8 mouse cellular contexts compared by ENCODE assay signal in genomic region chr17:79715649-79716143, GRCm38 (mm10). TPM values are rescaled to one million over a fixed set of nuclear protein-coding genes. Genes with fewer than 3 reads are reported as not detected.
DNase-seq lines count a peak whose midpoint lies in the region; ATAC-seq and TF ChIP-seq lines count a peak whose summit lies in the region.

No protein-coding gene starts in this region.

- no peak overlapping the region for H3K27ac ChIP-seq in forebrain, embryonic 13.5 days
- H3K27ac ChIP-seq in liver, embryonic 15.5 days (replicated peaks) = no peak overlapping the region
- H3K27ac ChIP-seq in neural tube, embryonic 12.5 days = no peak overlapping the region
- 0 out of 2 replicates have a peak overlapping the region, but pooled peaks have one; percentile 31 for H3K27ac ChIP-seq in stomach, postnatal 0 days (replicated peaks)

- H3K9me3 ChIP-seq in forebrain, embryonic 13.5 days (replicated peaks) = no peaks in the 10 kb centered on the region
- no peaks in the 10 kb centered on the region for H3K9me3 ChIP-seq in liver, embryonic 15.5 days (replicated peaks)
- H3K9me3 ChIP-seq in neural tube, embryonic 12.5 days = no peaks in the 10 kb centered on the region
- H3K9me3 ChIP-seq in stomach, postnatal 0 days (ENCODE audit: control insufficient read depth, low read length) = no peaks in the 10 kb centered on the region

- peak overlapping the region; percentile 60 for H3K9ac ChIP-seq in forebrain, embryonic 13.5 days
- H3K9ac ChIP-seq in liver, embryonic 15.5 days = no peak overlapping the region
- H3K9ac ChIP-seq in neural tube, embryonic 12.5 days = peak overlapping the region; percentile 33; the same call in 1 of the 2 replicates
- H3K9ac ChIP-seq in stomach, postnatal 0 days (ENCODE audit: low read length) = peak overlapping the region; percentile 48; the same call in 1 of the 2 replicates

- peaks cover 36% of the 10 kb centered on the region for H3K4me1 ChIP-seq in forebrain, embryonic 13.5 days
- peaks cover 25% of the 10 kb centered on the region for H3K4me1 ChIP-seq in liver, embryonic 15.5 days (replicated peaks)
- H3K4me1 ChIP-seq in neural tube, embryonic 12.5 days = peaks cover 26% of the 10 kb centered on the region
- H3K4me1 ChIP-seq in stomach, postnatal 0 days (replicated peaks; ENCODE audit: control insufficient read depth, insufficient read depth) = peaks cover 8% of the 10 kb centered on the region; the same call in 1 of the 2 replicates

- DNase-seq in c-Kit-positive CD71-negative TER-119-negative erythroid progenitor cells, embryonic 14.5 days (ENCODE audit: low read depth) = peak; percentile 73
- DNase-seq in heart, postnatal 10 days = peak; percentile 91 to 92
- DNase-seq in kidney, postnatal 4 days = peak; percentile 95 to 97
- DNase-seq in stomach, postnatal 0 days (ENCODE audit: low spot score) = peak; percentile 93

- ATAC-seq in CD4-positive, CD25-positive, alpha-beta regulatory T cell, adult 4 months = peak; percentile 91
- peak; percentile 89 for ATAC-seq in forebrain, embryonic 13.5 days
- 0 out of 2 replicates have a peak, but pooled peaks have one; percentile 34 for ATAC-seq in liver, embryonic 15.5 days (ENCODE audit: insufficient read depth)
- peak; percentile 91 for ATAC-seq in neural tube, embryonic 12.5 days (ENCODE audit: low FRiP score, low read depth)
- ATAC-seq in stomach, postnatal 0 days (ENCODE audit: low FRiP score, low TSS enrichment) = peak; percentile 91

- peak; percentile 93 for TF ChIP-seq CTCF in stomach, postnatal 0 days (IDR thresholded peaks at IDR 0.05; ENCODE audit: low read depth)

- under 1% methylated on average over 38 of the region's 42 CpGs for WGBS in forebrain, embryonic 13.5 days
- WGBS in liver, embryonic 15.5 days (ENCODE audit: insufficient replicate concordance) = under 1% methylated on average over 42 of the region's 42 CpGs
- under 1% methylated on average over 42 of the region's 42 CpGs for WGBS in neural tube, embryonic 12.5 days
- WGBS in stomach, postnatal 0 days = 1% methylated on average over 42 of the region's 42 CpGs

- H3K4me2 ChIP-seq in forebrain, embryonic 13.5 days = peak overlapping the region; percentile 88
- H3K4me2 ChIP-seq in liver, embryonic 15.5 days = peak overlapping the region; percentile 62
- peak overlapping the region; percentile 90 for H3K4me2 ChIP-seq in neural tube, embryonic 12.5 days (replicated peaks)
- H3K4me2 ChIP-seq in stomach, postnatal 0 days (replicated peaks; ENCODE audit: low read depth) = peak overlapping the region; percentile 68

- no peaks in the 10 kb centered on the region for H3K36me3 ChIP-seq in forebrain, embryonic 13.5 days (ENCODE audit: poor library complexity, severe bottlenecking)
- H3K36me3 ChIP-seq in liver, embryonic 15.5 days (replicated peaks) = no peaks in the 10 kb centered on the region
- H3K36me3 ChIP-seq in neural tube, embryonic 12.5 days = no peaks in the 10 kb centered on the region
- no peaks in the 10 kb centered on the region for H3K36me3 ChIP-seq in stomach, postnatal 0 days (ENCODE audit: control insufficient read depth, insufficient read depth, low read length)

- intact Hi-C loops in heart, postnatal 10 days (cut with DNase I) = loop anchor here (2.0 to 5.0 kb wide), 3 partner anchors 51 to 605 kb away; no protein-coding TSS in a partner anchor

- peaks cover 63% of the 10 kb centered on the region for H3K27me3 ChIP-seq in forebrain, embryonic 13.5 days
- peaks cover 79% of the 10 kb centered on the region for H3K27me3 ChIP-seq in liver, embryonic 15.5 days
- H3K27me3 ChIP-seq in neural tube, embryonic 12.5 days (replicated peaks) = peaks cover 42% of the 10 kb centered on the region
- H3K27me3 ChIP-seq in stomach, postnatal 0 days (ENCODE audit: control insufficient read depth, insufficient read depth, low read length) = 0 out of 2 replicates have a peak, but pooled peaks cover 5% of the 10 kb centered on the region

- H3K4me3 ChIP-seq in forebrain, embryonic 13.5 days = peak overlapping the region; percentile 48
- H3K4me3 ChIP-seq in liver, embryonic 15.5 days (replicated peaks) = peak overlapping the region; percentile 36
- peak overlapping the region; percentile 40 for H3K4me3 ChIP-seq in neural tube, embryonic 12.5 days
- peak overlapping the region; percentile 41 for H3K4me3 ChIP-seq in stomach, postnatal 0 days (ENCODE audit: low read depth, low read length)

- no peak for TF ChIP-seq EP300 in stomach, postnatal 0 days (optimal IDR thresholded peaks at IDR 0.05)

RNA-seq across cellular contexts. Expression of gene Cyp1b1, which starts 0.8 kb away (rescaled TPM):
- polyA plus RNA-seq in CD4-positive, CD25-positive, alpha-beta regulatory T cell, adult 4 months (2017; shearing (Covaris generic)) = not detected
- 3.4 and 3.9 TPM in 2 replicates for polyA plus RNA-seq in forebrain, embryonic 13.5 days (2015; fragmentation: Nextera tagmentation; extraction: Ambion mirVana)
- total RNA-seq in heart, postnatal 10 days (2021) = 1 to 10 TPM; 2.5 to 4.0 TPM
- 0.24 and 0.37 TPM in 2 replicates for polyA plus RNA-seq in liver, embryonic 15.5 days (2015; fragmentation: Nextera tagmentation; extraction: Ambion mirVana)
- polyA plus RNA-seq in neural tube, embryonic 12.5 days (2016; fragmentation: Nextera tagmentation; extraction: Ambion mirVana) = 8.8 and 10.0 TPM in 2 replicates
- polyA plus RNA-seq in stomach, postnatal 0 days (2015; fragmentation: Nextera tagmentation; extraction: Ambion mirVana) = 5.5 and 6.9 TPM in 2 replicates

Comparison
In these comparisons a context has a peak if more than half of its experiments do, and no peak if none do; other contexts are left out.
1. ATAC-seq: peak in every context shown above with its lines; median percentile 91 in CD4-positive, CD25-positive, alpha-beta regulatory T cell, adult 4 months; 91 in neural tube, embryonic 12.5 days; 91 in stomach, postnatal 0 days; 89 in forebrain, embryonic 13.5 days; 34 in liver, embryonic 15.5 days.